Mouse (Mus musculus) forebrain, embryonic 12.5 days (tissue): ENCODE data around the gene Nr2f6. TPM values are rescaled to one million over a fixed set of nuclear protein-coding genes. Genes with fewer than 3 reads are reported as not detected.

Experiments
- ATAC-seq: fragments of 200-750 bp; cut with Nextera tagmentation; 2 replicates; pipeline ENCODE4 v1.8.0; 2017; ENCODE audit warnings: moderate TSS enrichment; ENCODE audit not compliant: low FRiP score
- H3K27ac ChIP-seq: fragments of 300-500 bp; sonication (generic); 2 replicates; pipeline ENCODE4 v1.5.1; 2016; ENCODE audit warnings: mild to moderate bottlenecking
- H3K27me3 ChIP-seq: fragments of 300-500 bp; sonication (generic); 2 replicates; pipeline ENCODE4 v1.6.1; 2016; ENCODE audit warnings: mild to moderate bottlenecking
- H3K36me3 ChIP-seq: fragments of 300-500 bp; sonication (generic); replicated peaks from 2 replicates; pipeline ENCODE4 v1.6.1; 2016; ENCODE audit warnings: mild to moderate bottlenecking
- H3K4me1 ChIP-seq: fragments of 300-500 bp; sonication (generic); 2 replicates; pipeline ENCODE4 v1.6.1; 2016
- H3K4me2 ChIP-seq: fragments of 300-500 bp; sonication (generic); 2 replicates; pipeline ENCODE4 v1.6.1; 2016; ENCODE audit warnings: mild to moderate bottlenecking, moderate library complexity
- H3K4me3 ChIP-seq: fragments of 300-500 bp; sonication (generic); replicated peaks from 2 replicates; pipeline ENCODE4 v1.5.1; 2016; ENCODE audit warnings: mild to moderate bottlenecking
- H3K9ac ChIP-seq: fragments of 300-500 bp; sonication (generic); 2 replicates; pipeline ENCODE4 v1.6.1; 2016; ENCODE audit warnings: mild to moderate bottlenecking
- H3K9me3 ChIP-seq: fragments of 300-500 bp; sonication (generic); 2 replicates; pipeline ENCODE4 v1.6.1; 2016
- WGBS: fragments of 180-500 bp; shearing (Covaris S2); methylation state at CpG from one replicate; pipeline ENCODE4 v1.1.7; 2016; 5-methylcytosine and 5-hydroxymethylcytosine counted together
- polyA plus RNA-seq: library from polyadenylated mRNA; unstranded; fragments of >200 nt; fragmentation: Nextera tagmentation; extraction: Ambion mirVana; gene quantifications from 2 replicates; pipeline ENCODE4 v1.2.1, GENCODE M21; 2016

Gene Nr2f6
- polyA plus RNA-seq, 1 experiment from 2014 or later: 35.3 TPM

- H3K27me3 ChIP-seq: no peaks in the 10 kb centered on the region
- no peaks in the 10 kb centered on the region for H3K9me3 ChIP-seq
- peaks cover 19% of the 10 kb centered on the region for H3K4me1 ChIP-seq
- no peak overlapping the region for H3K9ac ChIP-seq
- H3K4me3 ChIP-seq: no peak overlapping the region
- H3K4me2 ChIP-seq: no peak overlapping the region
- ATAC-seq: no peak
- H3K27ac ChIP-seq: no peak overlapping the region
- H3K36me3 ChIP-seq: peaks cover 28% of the 10 kb centered on the region
Observed at GRCm38 (mm10) chr8:71401454-71401853, 19.7 kb upstream of the Nr2f6 start.

GRCm38 (mm10) chr8:71400826-71401225 is 19.1 kb upstream of the Nr2f6 start:
- no peak overlapping the region for H3K27ac ChIP-seq
- no peak overlapping the region for H3K4me3 ChIP-seq
- H3K4me1 ChIP-seq: peaks cover 18% of the 10 kb centered on the region
- H3K27me3 ChIP-seq: no peaks in the 10 kb centered on the region
- ATAC-seq: no peak
- no peak overlapping the region for H3K9ac ChIP-seq
- H3K4me2 ChIP-seq: no peak overlapping the region
- no peaks in the 10 kb centered on the region for H3K9me3 ChIP-seq
- WGBS: 95% methylated on average over 2 of the region's 2 CpGs
- H3K36me3 ChIP-seq: peaks cover 28% of the 10 kb centered on the region

GRCm38 (mm10) chr8:71397701-71398100 is 15.9 kb upstream of the Nr2f6 start:
- Histone ChIP-seq H3K4me3 (peak overlapping the region; percentile 78), H3K9ac (peak overlapping the region; percentile 76), H3K27me3 (peaks cover 8% of the 10 kb centered on the region; the same call in 1 of the 2 replicates), H3K36me3 (peaks cover 28% of the 10 kb centered on the region), H3K9me3 (no peaks in the 10 kb centered on the region), H3K4me2 (peak overlapping the region; percentile 69), H3K4me1 (peaks cover 14% of the 10 kb centered on the region), H3K27ac (no peak overlapping the region)
- no peak for ATAC-seq
- 90% methylated on average over 12 of the region's 12 CpGs for WGBS

GRCm38 (mm10) chr8:71396639-71397305 is 15.0 kb upstream of the Nr2f6 start, which contains the start of gene Babam1:
Gene Babam1 (plus strand): TSS chr8:71396861.
- Histone ChIP-seq H3K4me3 (peak within 1 kb of the TSS; percentile 78), H3K9me3 (no peaks in the 10 kb centered on the region), H3K9ac (peak within 1 kb of the TSS; percentile 76), H3K27ac (peak within 1 kb of the TSS; percentile 51), H3K36me3 (peaks cover 28% of the 10 kb centered on the region), H3K4me1 (peaks cover 14% of the 10 kb centered on the region), H3K4me2 (peak within 1 kb of the TSS; percentile 69), H3K27me3 (peaks cover 8% of the 10 kb centered on the region; the same call in 1 of the 2 replicates)
- ATAC-seq: peak; percentile 98
- WGBS: under 1% methylated on average over 34 of the region's 34 CpGs

GRCm38 (mm10) chr8:71395629-71396028 is 13.9 kb upstream of the Nr2f6 start, which contains the start of gene Ushbp1:
Gene Ushbp1 (minus strand): TSS chr8:71395802.
- ATAC-seq: no peak
- Histone ChIP-seq H3K27ac (peak within 1 kb of the TSS; percentile 51), H3K9me3 (no peaks in the 10 kb centered on the region), H3K4me1 (peaks cover 14% of the 10 kb centered on the region), H3K4me3 (peak within 1 kb of the TSS; percentile 78), H3K9ac (no peak within 1 kb of the TSS), H3K4me2 (peak within 1 kb of the TSS; percentile 69), H3K36me3 (peaks cover 23% of the 10 kb centered on the region), H3K27me3 (peaks cover 8% of the 10 kb centered on the region; the same call in 1 of the 2 replicates)
- 92% methylated on average over 9 of the region's 9 CpGs for WGBS

- no peak overlapping the region for H3K27ac ChIP-seq
- H3K9ac ChIP-seq: no peak overlapping the region
- ATAC-seq: no peak
- 87% methylated on average over 10 of the region's 10 CpGs for WGBS
- H3K9me3 ChIP-seq: no peaks in the 10 kb centered on the region
- H3K27me3 ChIP-seq: peaks cover 8% of the 10 kb centered on the region; the same call in 1 of the 2 replicates
- H3K4me3 ChIP-seq: no peak overlapping the region
- peaks cover 14% of the 10 kb centered on the region for H3K4me1 ChIP-seq
- peaks cover 17% of the 10 kb centered on the region for H3K36me3 ChIP-seq
- H3K4me2 ChIP-seq: no peak overlapping the region
Observed at GRCm38 (mm10) chr8:71395071-71395470, 13.3 kb upstream of the Nr2f6 start.

- Histone ChIP-seq H3K9ac (no peak overlapping the region), H3K4me2 (no peak overlapping the region), H3K36me3 (peaks cover 12% of the 10 kb centered on the region), H3K9me3 (no peaks in the 10 kb centered on the region), H3K4me1 (peaks cover 14% of the 10 kb centered on the region), H3K4me3 (no peak overlapping the region), H3K27ac (no peak overlapping the region), H3K27me3 (peaks cover 8% of the 10 kb centered on the region; the same call in 1 of the 2 replicates)
- WGBS: 85% methylated on average over 7 of the region's 7 CpGs
- no peak for ATAC-seq
Observed at GRCm38 (mm10) chr8:71394481-71394880, 12.7 kb upstream of the Nr2f6 start.

- H3K9ac ChIP-seq: no peak overlapping the region
- ATAC-seq: no peak
- H3K9me3 ChIP-seq: no peaks in the 10 kb centered on the region
- H3K4me3 ChIP-seq: no peak overlapping the region
- H3K36me3 ChIP-seq: no peaks in the 10 kb centered on the region
- peaks cover 14% of the 10 kb centered on the region for H3K4me1 ChIP-seq
- H3K27me3 ChIP-seq: peaks cover 8% of the 10 kb centered on the region; the same call in 1 of the 2 replicates
- peak overlapping the region; percentile 30 for H3K4me2 ChIP-seq
- 10% methylated on average over 3 of the region's 3 CpGs for WGBS
- no peak overlapping the region for H3K27ac ChIP-seq
Observed at GRCm38 (mm10) chr8:71392871-71393270, 11.1 kb upstream of the Nr2f6 start.

- no peaks in the 10 kb centered on the region for H3K9me3 ChIP-seq
- peaks cover 9% of the 10 kb centered on the region for H3K4me1 ChIP-seq
- no peak for ATAC-seq
- no peak overlapping the region for H3K4me3 ChIP-seq
- no peaks in the 10 kb centered on the region for H3K36me3 ChIP-seq
- H3K27me3 ChIP-seq: peaks cover 8% of the 10 kb centered on the region; the same call in 1 of the 2 replicates
- 70% methylated on average over 5 of the region's 5 CpGs for WGBS
- H3K4me2 ChIP-seq: no peak overlapping the region
- no peak overlapping the region for H3K27ac ChIP-seq
- no peak overlapping the region for H3K9ac ChIP-seq
Observed at GRCm38 (mm10) chr8:71392391-71392790, 10.6 kb upstream of the Nr2f6 start.

GRCm38 (mm10) chr8:71391696-71392095 is 9.9 kb upstream of the Nr2f6 start:
- no peak overlapping the region for H3K9ac ChIP-seq
- no peaks in the 10 kb centered on the region for H3K9me3 ChIP-seq
- H3K36me3 ChIP-seq: no peaks in the 10 kb centered on the region
- no peak overlapping the region for H3K4me2 ChIP-seq
- ATAC-seq: no peak
- 98% methylated on average over 2 of the region's 2 CpGs for WGBS
- H3K4me1 ChIP-seq: peaks cover 5% of the 10 kb centered on the region
- H3K27me3 ChIP-seq: peaks cover 8% of the 10 kb centered on the region; the same call in 1 of the 2 replicates
- no peak overlapping the region for H3K27ac ChIP-seq
- no peak overlapping the region for H3K4me3 ChIP-seq

GRCm38 (mm10) chr8:71388267-71388666 is 6.5 kb upstream of the Nr2f6 start:
- 94% methylated on average over 1 of the region's 1 CpGs for WGBS
- Histone ChIP-seq H3K4me2 (no peak overlapping the region), H3K36me3 (no peaks in the 10 kb centered on the region)

GRCm38 (mm10) chr8:71385212-71385835 is 3.6 kb upstream of the Nr2f6 start:
- Histone ChIP-seq H3K27ac (no peak overlapping the region), H3K27me3 (peaks cover 6% of the 10 kb centered on the region; the same call in 1 of the 2 replicates), H3K4me2 (no peak overlapping the region), H3K36me3 (no peaks in the 10 kb centered on the region), H3K9ac (no peak overlapping the region), H3K4me3 (no peak overlapping the region), H3K9me3 (no peaks in the 10 kb centered on the region), H3K4me1 (peaks cover 29% of the 10 kb centered on the region)
- WGBS: 74% methylated on average over 12 of the region's 12 CpGs
- ATAC-seq: no peak

More at GRCm38 (mm10) chr8:71388267-71388666, 6.5 kb upstream of the Nr2f6 start:
- no peak overlapping the region for H3K4me3 ChIP-seq
- H3K9ac ChIP-seq: no peak overlapping the region
- no peak for ATAC-seq
- H3K9me3 ChIP-seq: no peaks in the 10 kb centered on the region
- H3K27ac ChIP-seq: no peak overlapping the region
- no peaks in the 10 kb centered on the region for H3K27me3 ChIP-seq
- peaks cover 5% of the 10 kb centered on the region for H3K4me1 ChIP-seq
